Mouse (Mus musculus): ENCODE measurements around the gene Gm45618.

DNA sequence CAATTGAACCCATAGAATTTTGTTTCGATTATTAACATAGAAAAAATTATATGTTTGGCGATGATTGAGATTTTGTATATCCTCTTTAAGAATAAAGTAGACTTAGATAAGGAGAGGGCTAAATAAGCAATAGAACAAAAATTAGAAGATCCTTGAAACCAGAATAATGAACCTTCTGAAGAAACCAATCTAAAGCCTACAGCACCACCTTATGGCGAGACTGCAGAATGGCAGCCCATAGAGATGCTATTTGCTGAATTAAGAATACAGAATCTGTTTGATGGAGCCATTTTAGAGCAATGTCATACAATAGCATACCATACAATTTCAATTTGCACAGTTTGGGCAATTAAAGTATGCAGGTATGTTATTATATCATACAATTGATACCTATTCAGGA lies 49.3 kb upstream of the Gm45618 start:
- TF ChIP-seq CTCF (IDR thresholded peaks at IDR 0.05; ENCODE audit: extremely low read depth, insufficient read depth, low read length) (peak; percentile 56; the same call in 1 of the 2 replicates), POLR2A (IDR thresholded peaks at IDR 0.05; ENCODE audit: extremely low read depth, insufficient read depth, low read length) (no peak)

Measured in cortical plate, adult 2 months (tissue).